Mouse (Mus musculus): Measurements from ENCODE around the gene 4933415A04Rik.

DNA sequence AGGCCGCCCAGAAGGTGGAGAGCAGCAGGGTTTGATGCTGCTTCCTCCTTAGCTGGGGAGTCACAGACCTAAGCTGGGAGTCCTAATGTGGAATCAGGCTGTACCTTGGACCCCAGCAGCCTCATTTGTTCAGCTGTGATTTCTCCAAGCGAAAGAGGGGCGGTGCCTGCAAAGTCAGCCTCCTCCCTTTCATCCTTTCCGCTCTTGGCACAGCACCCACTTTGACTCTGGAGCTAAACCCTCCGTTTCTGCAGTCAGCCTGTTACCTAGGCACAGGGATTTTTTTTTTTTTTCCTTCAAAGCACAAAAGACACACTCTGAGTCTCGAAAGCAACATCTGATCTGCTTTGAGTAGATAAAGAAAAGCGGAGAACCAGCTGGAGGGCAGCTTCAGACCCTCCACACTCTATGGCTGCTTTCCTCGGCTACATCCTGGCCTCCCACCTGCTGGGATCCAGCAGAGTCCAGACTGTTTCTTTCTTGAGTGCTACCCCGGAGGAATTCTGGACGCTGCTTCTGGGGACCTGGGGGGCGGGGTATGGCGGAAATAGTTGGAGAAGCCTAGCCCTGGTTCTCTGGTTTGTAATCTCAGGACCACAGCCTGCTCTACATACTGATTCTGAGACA is 39.6 kb downstream of the 4933415A04Rik start:
- TF ChIP-seq POLR2A (IDR thresholded peaks at IDR 0.05; ENCODE audit: control insufficient read depth, extremely low read depth, insufficient read depth, low read length, poor library complexity) = no peak
- TF ChIP-seq CTCF (IDR thresholded peaks at IDR 0.05; ENCODE audit: borderline replicate concordance, control insufficient read depth, extremely low read depth, insufficient read depth, low read length, poor library complexity) = no peak

All from thymus, adult 2 months (tissue).